Mouse (Mus musculus) urinary bladder, adult 18-20 months (tissue): ENCODE data around the gene Tmem218.

Source experiments
- DNase-seq, 2 experiments: peaks; one replicate each; pipeline ENCODE4 v3.0.0; 2022; ENCODE audit warnings: low spot score in 2 of 2, mixed read lengths in 2 of 2

Gene Tmem218

DNA sequence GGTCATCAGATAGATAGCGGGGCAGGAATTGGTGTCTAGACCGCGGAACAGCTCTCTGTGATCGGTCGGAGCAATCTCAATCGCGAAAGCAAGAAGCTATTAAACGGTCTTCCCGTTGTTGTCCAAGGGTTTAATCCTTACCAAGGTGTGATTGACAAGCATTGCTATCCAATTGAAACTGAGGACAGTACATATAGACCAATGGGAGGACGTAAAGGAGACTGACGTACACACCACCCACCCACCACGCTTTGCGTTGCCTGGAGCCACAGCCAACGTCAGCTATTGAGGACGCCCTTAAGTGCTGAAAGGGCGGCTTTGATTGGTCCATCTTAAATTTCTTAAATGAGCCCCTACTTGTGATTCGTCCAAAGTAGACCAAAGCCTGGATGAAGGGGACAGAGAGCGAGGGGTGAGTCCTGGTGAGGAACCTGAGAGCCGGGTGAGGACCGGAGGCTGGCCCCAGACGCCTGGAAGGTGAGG is at the start of gene Tmem218:
Gene Tmem218 (plus strand): TSS at position 295 of the 483 bp plus-strand sequence.
- peak; percentile 79 to 88 for DNase-seq

DNA sequence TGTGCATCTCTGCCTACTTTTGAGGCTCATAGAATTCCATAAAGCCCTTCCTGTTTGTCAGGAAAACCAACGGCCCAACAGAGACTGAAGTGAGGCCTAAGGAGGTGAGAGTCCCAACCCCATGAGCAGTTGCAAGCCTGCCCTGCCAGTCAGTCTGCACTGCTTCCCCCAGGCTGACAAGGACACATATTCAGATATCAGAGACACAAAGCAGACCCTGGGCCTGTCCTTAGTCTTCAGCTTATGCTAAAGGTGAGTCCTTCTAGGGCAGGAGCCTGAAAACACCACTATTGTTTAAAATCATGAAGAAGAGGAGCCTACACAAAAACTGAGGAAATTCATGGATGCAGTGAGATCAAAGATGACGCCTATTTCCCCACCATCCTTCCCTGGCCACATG is 47.3 kb upstream of the Tmem218 start:
- no peak for DNase-seq

DNA sequence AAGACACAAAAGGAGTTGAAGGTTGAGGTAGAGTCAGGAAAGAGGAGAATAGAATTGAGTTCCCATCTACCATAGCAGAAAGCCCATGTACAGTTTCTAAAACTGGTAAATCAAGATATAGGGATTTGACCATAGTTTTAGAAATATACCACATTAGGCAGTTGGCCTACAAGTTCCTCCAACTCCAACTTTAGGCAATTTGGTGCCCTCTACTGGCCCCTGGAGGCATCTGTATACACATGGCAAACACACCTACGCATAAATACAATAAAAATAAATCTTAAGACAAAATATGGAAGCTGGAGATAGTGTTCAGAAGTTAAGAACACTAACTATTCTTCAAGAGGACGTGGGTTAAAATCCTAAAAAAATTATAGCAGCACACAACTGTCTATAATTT is 41.1 kb upstream of the Tmem218 start:
- no peak for DNase-seq

DNA sequence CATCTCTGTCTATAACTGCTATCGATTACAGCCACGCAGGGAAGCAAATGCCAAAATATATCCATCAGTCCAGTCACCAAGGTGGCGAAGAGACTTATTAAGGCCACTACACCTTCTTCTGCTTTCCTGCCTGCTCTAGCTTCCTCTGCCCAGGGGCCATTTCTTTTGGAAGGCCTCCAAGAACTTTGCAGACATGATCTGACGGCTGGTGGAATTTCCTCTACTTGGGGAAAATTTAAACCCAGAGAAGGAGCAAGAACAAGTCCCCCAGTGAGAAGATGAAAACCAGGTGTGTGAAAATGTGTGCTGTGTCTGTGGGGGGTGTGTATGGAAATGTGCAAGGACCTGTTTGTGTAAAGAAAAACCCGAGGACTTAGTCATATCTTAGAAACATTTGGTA is 34.6 kb upstream of the Tmem218 start:
- no peak for DNase-seq

DNA sequence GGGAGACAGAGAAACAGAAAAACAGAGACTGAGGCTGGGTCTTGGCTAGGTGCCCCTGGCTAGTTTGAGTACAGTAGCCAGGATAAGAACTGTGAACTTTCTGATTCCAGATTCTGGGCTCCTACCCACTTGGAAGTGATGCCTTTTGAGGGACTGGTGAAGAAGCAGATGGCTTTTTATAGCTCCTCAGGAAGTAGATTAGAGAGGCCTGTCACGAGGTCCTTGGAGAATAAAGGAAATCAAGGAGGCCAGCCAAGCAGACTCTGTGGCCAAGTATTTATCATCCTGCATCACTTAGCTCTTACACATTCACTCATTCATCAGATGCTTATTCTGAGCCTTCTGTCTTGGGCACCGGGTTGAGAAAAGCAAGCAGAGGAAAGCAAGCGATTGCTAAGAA is 32.0 kb upstream of the Tmem218 start:
- no peak for DNase-seq

DNA sequence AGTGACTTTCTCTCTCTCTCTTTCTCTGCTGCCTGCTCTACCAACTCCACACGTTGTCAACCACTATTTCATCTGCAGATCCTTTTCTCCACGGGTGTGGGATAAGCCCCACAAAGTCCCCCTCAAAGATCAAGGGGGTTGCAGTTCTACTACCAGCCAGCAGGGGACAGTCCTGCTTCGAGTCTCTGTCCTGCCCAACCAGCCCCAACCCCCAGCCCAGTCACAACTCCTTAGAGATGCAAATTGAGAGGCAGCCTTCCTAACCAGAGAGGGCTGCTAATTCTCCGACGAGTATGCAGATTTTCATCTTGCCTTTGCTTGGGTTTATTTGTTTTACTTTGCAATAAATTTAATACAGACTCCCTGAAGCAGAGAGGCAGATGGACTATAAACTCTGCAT is 30.9 kb upstream of the Tmem218 start:
- peak in 1 of 2 experiments; percentile 15 for DNase-seq

DNA sequence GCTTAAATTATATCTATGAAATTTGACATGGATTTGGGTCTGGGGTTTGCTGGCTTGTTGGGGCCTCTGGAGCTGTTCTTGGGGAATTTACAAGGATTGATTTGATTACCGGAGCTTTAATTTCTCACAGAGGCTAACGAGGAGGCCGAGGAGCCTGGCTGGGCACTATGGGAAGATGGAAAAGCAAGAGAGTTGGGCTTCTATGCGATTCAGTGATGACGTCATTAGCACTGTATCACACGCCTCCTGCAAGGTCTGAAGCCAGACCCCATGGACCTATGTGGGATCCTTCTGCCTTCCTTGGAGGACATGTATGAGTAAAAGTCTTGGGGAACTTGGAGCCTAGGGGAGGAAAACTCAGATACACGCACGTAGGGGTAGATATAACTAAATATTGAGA is 30.5 kb upstream of the Tmem218 start:
- DNase-seq, result no peak

DNA sequence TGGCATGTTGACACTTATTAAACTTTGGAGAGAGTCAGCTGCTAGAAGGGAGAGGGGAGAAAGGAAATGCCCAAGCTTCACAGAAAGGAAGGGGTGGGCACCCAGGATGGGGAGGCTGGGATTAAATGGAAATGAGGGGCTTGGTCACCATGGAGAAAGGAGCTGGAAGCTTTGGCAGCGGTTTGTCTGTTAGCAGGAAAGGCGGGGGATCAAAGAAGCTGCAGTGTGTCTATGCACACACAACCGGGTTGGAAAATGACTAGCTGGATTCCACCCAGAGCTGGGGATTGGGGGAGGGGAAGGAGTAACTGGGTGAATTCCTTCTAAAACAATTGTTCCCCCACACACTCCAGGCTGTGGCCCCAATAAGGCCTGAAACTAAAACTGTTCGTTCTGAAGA is 29.1 kb upstream of the Tmem218 start:
- no peak for DNase-seq

DNA sequence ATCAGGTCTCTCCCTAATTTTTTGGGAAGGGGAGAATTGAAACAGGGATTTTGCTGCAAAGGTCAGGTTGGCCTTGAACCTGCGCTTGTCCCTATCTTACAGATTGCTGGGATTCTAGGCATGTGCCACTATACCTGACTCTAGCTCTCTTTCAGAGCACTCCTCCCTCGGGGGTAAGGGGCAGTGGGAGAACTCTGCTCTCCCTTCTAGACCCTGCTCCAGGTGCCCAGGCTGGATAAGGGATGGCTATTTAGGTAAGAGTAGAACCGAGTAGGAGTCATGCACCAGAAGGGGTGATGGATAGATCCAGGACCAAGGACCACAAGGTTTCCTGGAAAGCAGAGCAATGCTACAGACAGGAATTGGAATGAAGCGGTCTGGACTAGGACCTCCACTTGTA is 28.4 kb upstream of the Tmem218 start:
- no peak for DNase-seq

DNA sequence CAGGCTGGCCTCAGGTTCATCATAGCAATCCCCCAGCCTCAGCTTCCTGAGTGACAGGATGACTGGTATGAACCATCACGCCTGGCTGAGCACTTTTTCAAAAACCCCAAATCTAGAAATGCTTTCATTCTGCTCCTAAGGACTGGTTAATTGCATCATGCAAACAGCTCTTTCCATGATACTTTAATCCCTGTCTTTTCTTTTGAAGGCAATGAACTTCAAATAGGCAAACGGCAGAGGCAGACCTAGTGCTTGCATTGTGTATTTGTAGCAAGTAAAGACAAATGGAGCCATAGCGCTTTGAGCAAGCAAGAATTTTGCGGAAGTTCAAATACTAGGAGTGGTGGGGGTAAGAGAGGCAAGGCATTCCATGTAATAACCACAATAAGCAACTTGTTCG is 26.4 kb upstream of the Tmem218 start:
- DNase-seq, result no peak

DNA sequence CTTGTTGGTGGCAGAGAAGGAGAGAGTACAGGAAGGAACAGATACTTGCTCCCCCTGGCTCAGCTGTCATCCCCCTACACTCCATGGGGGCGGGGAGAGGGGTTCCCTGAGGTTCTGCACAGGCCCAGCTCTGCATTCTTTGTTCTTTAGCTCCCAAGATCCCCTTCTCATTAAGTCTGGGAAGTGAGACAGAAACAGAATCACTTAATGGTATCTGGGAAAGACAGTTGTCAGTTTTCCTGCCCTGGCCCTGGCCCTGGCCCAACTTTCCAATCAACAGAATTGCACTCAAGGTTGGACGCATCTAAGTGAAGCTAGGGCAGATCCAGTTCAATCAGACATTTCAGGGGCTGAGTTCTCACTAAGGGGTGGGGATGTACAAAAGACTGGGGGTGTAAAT is 24.8 kb upstream of the Tmem218 start:
- no peak for DNase-seq

DNA sequence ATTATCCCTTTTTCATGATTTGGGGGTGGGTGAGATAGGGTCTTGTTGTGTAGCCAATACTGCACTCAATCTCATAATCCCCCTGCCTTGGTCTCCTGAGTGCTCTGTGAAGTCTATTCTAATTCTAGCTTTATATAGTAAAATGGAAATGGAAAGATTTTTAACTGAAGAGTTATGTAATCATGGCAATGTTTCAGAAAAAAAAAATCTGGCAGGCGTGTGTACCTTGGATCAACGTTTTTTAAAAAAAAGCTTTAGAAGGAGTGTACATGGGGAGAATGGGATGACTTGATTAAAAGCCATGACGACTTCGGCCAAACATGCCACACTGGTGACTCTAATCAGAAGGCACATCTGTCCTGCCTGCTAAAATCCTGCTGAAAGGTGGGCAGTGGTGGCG is 20.6 kb upstream of the Tmem218 start:
- no peak for DNase-seq

DNA sequence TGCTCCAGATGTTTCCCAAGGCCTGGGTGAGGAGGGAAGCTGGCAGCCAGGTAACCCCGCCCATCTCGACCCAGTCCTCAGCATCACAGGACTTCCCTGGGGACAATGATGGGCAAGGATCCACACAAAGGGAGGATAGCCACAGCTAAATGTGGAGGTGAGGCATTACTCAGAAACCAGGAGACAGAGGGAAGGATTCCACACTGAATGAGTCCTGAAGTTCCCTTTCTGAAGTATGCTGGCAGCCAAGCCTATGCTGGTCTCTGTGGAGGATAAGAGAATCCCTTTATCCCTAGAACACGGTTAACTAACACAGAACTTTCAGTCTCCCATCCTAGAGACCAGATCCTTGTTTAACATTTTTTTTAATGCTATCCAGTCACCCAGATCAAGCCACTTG is 20.0 kb upstream of the Tmem218 start:
- no peak for DNase-seq

DNA sequence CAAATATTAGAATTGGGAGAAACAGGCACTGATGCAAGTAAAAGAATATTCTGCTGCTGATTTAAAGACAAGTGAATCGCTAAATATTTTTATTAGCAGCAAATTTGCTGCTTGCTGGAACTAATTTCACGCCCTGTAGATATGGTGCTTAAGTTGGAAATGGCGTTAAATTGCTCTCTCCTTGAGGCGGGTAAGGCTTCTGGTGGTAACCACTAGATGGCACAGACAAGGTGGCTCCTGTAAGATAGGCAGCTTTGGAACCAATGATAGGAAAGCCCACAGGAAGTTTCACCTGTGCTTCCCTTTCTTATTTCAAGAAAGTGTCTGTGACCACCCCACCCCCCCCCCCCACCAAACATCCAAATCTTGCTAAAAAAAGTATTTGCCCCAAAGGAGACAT is 11.0 kb upstream of the Tmem218 start:
- DNase-seq, result no peak

DNA sequence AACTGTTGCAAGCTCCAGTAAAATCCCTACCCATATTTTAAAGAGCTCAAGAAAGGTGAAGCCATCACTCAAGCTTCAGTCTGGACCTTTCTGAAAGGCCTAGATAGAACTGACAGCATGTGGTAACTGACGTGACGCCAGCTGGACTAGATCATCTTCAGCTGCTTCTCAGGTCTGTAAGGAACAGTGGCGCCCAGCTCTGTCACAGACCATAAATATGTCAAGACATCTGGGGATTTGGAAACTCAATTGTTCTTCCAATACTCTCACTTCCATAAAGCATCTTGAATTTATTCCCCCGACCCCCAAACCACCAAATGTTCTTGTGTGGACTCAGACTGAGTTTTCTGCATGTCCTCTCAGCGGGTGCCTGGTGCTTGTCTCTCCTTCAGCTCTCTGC is 7.6 kb upstream of the Tmem218 start:
- DNase-seq, result no peak

DNA sequence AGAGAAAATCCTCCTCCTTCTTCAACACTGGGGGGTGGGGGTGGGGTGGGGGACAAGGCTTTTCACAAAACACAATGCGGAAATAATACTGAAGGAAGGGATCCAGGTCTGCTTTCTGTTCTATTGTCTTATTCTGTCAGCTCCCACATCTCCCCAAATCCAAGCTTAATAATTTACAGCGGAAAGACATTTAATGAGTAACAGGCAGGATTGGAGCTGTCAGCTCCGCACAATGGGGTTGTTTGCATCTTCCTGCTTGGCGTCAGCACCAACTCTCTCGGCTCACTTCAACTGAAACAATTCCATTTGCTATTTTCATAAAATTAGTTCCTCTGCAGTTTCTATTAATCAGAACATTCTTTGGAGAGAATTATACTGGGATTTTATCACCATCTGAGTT is 4.1 kb upstream of the Tmem218 start:
- no peak for DNase-seq

DNA sequence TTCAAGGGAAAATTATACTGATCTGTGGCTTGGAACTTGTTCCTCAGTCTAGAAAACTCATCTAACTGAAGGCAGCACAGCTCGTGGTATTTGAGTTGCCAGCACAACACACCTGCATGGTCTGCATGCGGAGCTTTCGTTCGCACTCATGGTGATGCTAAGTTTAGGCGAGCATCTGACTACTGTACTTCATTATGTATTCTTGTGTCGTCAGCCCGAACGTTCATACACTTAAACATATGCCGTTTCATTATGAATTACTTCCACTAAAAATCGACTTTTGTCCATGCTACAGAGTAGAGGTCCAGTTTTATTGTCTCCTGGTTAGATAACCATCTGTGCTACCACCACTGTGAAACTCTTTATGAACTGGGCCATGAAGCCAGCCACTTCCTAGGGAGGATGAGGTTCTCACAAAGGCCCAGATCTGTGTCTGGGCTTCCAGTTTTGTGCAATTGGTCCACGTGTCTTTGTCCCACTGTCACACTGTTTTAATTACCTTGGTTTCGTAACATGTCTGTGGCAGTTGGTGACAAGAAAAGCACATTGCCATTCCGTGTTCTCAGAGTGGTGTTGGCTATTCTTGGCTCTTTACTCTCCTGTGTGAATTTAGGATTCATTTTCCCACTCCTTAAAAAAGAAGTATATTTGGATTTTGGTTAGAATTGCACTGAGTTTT is 5.2 kb downstream of the Tmem218 start:
- no peak for DNase-seq

DNA sequence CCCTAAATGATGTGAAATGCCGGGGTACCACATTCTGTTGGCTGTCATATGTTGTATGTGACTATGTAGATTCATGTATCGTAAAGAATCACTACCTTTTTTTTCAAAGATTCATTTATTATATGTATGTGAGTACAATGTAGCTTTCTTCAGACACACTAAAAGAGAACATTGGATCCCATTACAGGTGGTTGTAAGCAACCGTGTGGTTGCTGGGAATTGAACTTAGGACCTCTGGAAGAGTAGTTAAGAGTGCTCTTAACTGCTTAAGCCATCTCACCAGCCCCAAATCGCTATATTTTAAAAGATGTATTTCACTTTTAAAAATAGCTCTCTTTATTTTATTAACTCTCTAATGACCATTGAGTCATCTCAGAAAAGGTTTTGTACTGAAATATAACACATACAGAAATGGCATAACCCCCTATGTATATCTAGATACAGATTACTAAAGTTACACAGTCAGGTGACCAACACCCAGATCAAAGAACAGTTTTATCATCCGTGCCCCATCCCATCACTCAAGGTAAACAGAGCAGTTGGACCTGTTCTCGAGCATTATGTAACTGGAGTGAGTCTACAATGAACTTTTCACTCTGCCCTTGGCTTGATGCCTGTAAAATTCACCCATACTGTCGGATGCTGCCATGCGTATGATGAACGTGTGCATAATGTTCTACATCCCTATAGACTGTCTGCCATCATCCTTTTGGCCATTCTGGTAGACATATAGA is 6.5 kb downstream of the Tmem218 start:
- DNase-seq, result no peak

DNA sequence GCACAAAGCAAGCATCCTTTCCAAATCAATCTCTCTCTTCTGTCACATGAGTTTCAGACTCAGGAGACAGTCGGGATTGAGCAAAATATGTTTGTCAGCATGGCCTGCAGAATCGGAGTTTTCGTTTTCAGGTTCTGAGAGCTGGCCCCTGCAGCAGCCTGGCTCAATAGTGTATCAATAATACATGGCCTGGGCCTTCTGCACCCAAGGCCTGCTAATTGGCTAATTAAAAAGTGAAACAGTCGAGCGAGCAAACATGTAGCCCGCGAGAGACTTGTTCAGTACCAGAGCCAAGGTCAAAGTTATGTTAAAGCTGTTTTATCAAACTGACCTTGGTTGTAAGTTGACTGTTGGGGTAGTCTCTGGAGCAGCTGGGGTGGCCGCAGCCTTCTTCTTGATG is 12.7 kb downstream of the Tmem218 start:
- no peak for DNase-seq

DNA sequence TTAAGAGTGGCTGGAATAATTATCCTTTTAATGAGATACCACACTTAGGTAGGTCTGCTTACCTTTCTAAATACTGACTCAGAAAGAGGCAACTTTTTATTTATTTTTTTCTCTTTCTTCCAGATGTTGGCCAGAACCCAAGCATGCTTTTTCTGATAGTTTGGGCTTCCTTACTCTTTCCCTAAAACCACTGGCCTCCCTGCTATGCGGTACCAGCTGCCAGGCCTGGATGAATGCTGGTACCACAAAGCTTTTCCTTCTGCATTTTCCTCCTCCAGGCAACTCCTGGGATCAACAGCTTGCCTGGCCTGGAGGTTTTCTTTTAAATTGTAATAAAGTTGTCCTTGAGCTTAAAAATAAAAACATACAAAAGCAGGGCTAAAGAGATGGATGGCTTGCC is 17.6 kb downstream of the Tmem218 start:
- no peak for DNase-seq

DNA sequence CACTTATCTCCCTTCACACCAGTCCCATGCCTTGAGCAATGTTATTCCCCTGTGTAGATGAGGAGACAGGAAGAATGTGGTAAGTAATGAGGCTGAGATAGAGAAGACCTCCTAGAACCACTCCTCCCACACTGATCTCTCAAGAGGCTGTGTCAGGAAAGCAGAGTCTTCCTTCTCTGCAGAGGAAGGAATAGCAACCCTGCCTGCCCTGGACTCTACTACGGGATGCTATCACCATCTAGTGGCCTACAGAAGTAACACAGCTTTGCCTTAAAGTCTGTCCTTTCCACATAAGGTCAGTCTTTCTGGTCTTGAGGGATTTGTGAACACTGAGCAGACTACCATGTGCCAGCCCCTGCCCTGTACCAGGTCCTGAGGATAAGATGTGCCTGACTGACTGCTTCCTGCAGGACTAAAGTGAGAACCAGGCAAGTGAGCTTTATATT is 21.9 kb downstream of the Tmem218 start:
- DNase-seq, result peak; percentile 33 to 57

DNA sequence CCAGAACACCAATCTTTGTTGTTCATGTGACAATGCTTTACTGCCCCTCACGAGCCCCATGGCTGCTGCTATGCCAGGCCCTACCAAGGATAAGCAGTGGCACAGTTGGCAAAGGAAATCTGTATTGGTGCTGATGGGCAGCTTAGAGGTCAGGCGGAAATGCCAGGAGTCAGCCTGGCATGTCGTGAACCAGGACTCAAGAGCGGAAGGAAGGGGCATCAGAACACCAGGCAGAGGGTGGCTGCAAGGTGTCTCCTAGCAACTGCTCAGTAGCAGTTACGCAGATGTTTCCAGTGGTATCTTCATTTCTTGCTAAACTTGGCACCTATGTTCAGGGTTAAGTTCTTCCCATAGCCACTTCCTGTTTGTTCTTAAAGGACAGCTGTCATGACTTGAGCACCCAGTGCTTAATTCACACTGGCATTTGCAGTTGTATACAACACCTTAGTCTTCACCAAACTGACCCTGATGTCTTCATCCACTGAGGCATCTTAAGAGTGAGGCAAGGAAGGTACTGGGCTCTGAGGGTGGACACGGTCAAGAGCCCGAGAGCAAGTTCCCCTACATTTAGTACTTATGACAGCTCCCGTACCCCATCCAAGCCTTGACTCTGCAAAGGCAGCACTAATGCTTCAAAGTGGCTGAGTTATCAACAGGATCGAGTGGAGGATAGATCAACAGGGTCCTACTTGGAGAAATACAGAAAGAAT is 22.6 kb downstream of the Tmem218 start:
- no peak for DNase-seq
